Mouse (Mus musculus) lung, adult 2 months (tissue): Measurements from ENCODE around the gene Sfmbt2. TPM values are rescaled to one million over a fixed set of nuclear protein-coding genes. Genes with fewer than 3 reads are reported as not detected.
"Not testable (repeated sequence)": the region's sequence is repeated elsewhere in the genome, so short reads cannot be mapped to it uniquely, and the experiment has no call there.

ENCODE experiments used
- DNase-seq: peaks from one replicate; pipeline ENCODE4 v3.0.0; 2022
- H3K4me1 ChIP-seq: fragments of 200-500 bp; 2 replicates; pipeline ENCODE4 v1.6.1; 2011; ENCODE audit warnings: low read length; ENCODE audit not compliant: control insufficient read depth, insufficient read depth
- H3K4me3 ChIP-seq: fragments of 200-500 bp; replicated peaks from 2 replicates; pipeline ENCODE3; 2011; ENCODE audit warnings: low read depth, mild to moderate bottlenecking, control low read depth, low read length; ENCODE audit errors: extremely low read depth
- CTCF ChIP-seq: fragments of 200-500 bp; IDR thresholded peaks from 2 replicates; pipeline ENCODE4 v1.5.1; 2011; ENCODE audit warnings: mild to moderate bottlenecking, low read length, control low read depth; ENCODE audit not compliant: insufficient read depth
- POLR2A ChIP-seq: fragments of 200-500 bp; IDR thresholded peaks from 2 replicates; pipeline ENCODE4 v1.6.1; 2011; ENCODE audit warnings: low read depth, mild to moderate bottlenecking, control low read depth, low read length, borderline replicate concordance; ENCODE audit errors: extremely low read depth
- WGBS: fragments of 180-500 bp; shearing (Covaris S2); methylation state at CpG from one replicate; pipeline ENCODE4 v1.1.7; 2018; 5-methylcytosine and 5-hydroxymethylcytosine counted together
- polyA plus RNA-seq: library from polyadenylated mRNA; depleted of rRNA; stranded (reverse); fragments of >200 nt; gene quantifications from 2 replicates; pipeline ENCODE4 v1.2.3, GENCODE M21; 2012; rRNA removed

Gene Sfmbt2
- polyA plus RNA-seq = 0.42 and 0.46 TPM in 2 replicates

- Histone ChIP-seq H3K4me3 (no peak within 1 kb of the TSS), H3K4me1 (peaks cover 8% of the 10 kb centered on the region)
- no peak for DNase-seq
- no peak for TF ChIP-seq POLR2A
- no peak for TF ChIP-seq CTCF
- WGBS = 5% methylated on average over 10 of the region's 10 CpGs
These were observed at the start of gene Sfmbt2 for GRCm38 (mm10) chr2:10370176-10370575. Gene Sfmbt2 (plus strand): TSS chr2:10370510.

GRCm38 (mm10) chr2:10321093-10321492 lies 49.2 kb upstream of the Sfmbt2 start:
- Histone ChIP-seq H3K4me1 (no peaks in the 10 kb centered on the region), H3K4me3 (no peak overlapping the region)
- TF ChIP-seq POLR2A = no peak
- TF ChIP-seq CTCF = no peak
- WGBS = 49% methylated on average over 6 of the region's 6 CpGs
- DNase-seq = no peak

GRCm38 (mm10) chr2:10323173-10323572 lies 47.1 kb upstream of the Sfmbt2 start:
- H3K4me1 ChIP-seq = no peaks in the 10 kb centered on the region
- no peak for TF ChIP-seq CTCF
- TF ChIP-seq POLR2A = no peak
- no peak overlapping the region for H3K4me3 ChIP-seq
- DNase-seq = no peak
- WGBS = 75% methylated on average over 4 of the region's 4 CpGs

- WGBS = 74% methylated on average over 4 of the region's 4 CpGs
- H3K4me3 ChIP-seq = no peak overlapping the region
- no peak for DNase-seq
- no peaks in the 10 kb centered on the region for H3K4me1 ChIP-seq
- TF ChIP-seq CTCF = no peak
- TF ChIP-seq POLR2A = no peak
These were observed 45.3 kb upstream of the Sfmbt2 start for GRCm38 (mm10) chr2:10324980-10325379.

- Histone ChIP-seq H3K4me1 (no peaks in the 10 kb centered on the region), H3K4me3 (no peak overlapping the region)
- TF ChIP-seq POLR2A (no peak), CTCF (no peak)
- 68% methylated on average over 5 of the region's 5 CpGs for WGBS
- no peak for DNase-seq
These were observed 40.1 kb upstream of the Sfmbt2 start for GRCm38 (mm10) chr2:10330216-10330615.

GRCm38 (mm10) chr2:10334299-10334698 lies 36.0 kb upstream of the Sfmbt2 start:
- no peak overlapping the region for H3K4me3 ChIP-seq
- H3K4me1 ChIP-seq = no peaks in the 10 kb centered on the region
- TF ChIP-seq CTCF (no peak), POLR2A (no peak)
- 43% methylated on average over 6 of the region's 6 CpGs for WGBS
- DNase-seq = no peak

- no peak for DNase-seq
- TF ChIP-seq POLR2A = no peak
- no peak for TF ChIP-seq CTCF
These were observed 35.2 kb upstream of the Sfmbt2 start for GRCm38 (mm10) chr2:10335037-10335608.

GRCm38 (mm10) chr2:10340022-10340421 lies 30.3 kb upstream of the Sfmbt2 start:
- TF ChIP-seq POLR2A (no peak), CTCF (no peak)
- WGBS = 31% methylated on average over 1 of the region's 1 CpGs
- no peak overlapping the region for H3K4me3 ChIP-seq
- no peaks in the 10 kb centered on the region for H3K4me1 ChIP-seq
- DNase-seq = no peak

More at GRCm38 (mm10) chr2:10335037-10335608, 35.2 kb upstream of the Sfmbt2 start:
- H3K4me3 ChIP-seq = no peak overlapping the region
- WGBS = 56% methylated on average over 4 of the region's 4 CpGs
- H3K4me1 ChIP-seq = no peaks in the 10 kb centered on the region

GRCm38 (mm10) chr2:10343523-10343922 lies 26.8 kb upstream of the Sfmbt2 start:
- no peaks in the 10 kb centered on the region for H3K4me1 ChIP-seq
- no peak for DNase-seq
- no peak overlapping the region for H3K4me3 ChIP-seq
- WGBS = 70% methylated on average over 5 of the region's 5 CpGs
- no peak for TF ChIP-seq CTCF
- no peak for TF ChIP-seq POLR2A

- H3K4me3 ChIP-seq, DNase-seq, H3K4me1 ChIP-seq: not testable (repeated sequence)
- WGBS = 92% methylated on average over 1 of the region's 1 CpGs
These were observed 26.2 kb upstream of the Sfmbt2 start for GRCm38 (mm10) chr2:10344073-10344472.
